Mouse (Mus musculus): ENCODE data around the gene Cd79b. TPM values are rescaled to one million over a fixed set of nuclear protein-coding genes. Genes with fewer than 3 reads are reported as not detected.

Gene Cd79b
- polyA plus RNA-seq, 1 experiment from 2014 or later = 0.85 TPM

- Histone ChIP-seq H3K27ac (ENCODE audit: low read depth, low read length) (peak within 1 kb of the TSS; percentile 88), H3K36me3 (ENCODE audit: control insufficient read depth, insufficient read depth, low read length) (no peaks in the 10 kb centered on the region), H3K4me1 (ENCODE audit: control insufficient read depth, insufficient read depth, low read depth, low read length) (peaks cover 26% of the 10 kb centered on the region), H3K4me3 (ENCODE audit: low read length) (peak within 1 kb of the TSS; percentile 95), H3K9ac (ENCODE audit: low read depth, low read length) (peak within 1 kb of the TSS; percentile 95), H3K9me3 (ENCODE audit: control insufficient read depth, low read length) (no peaks in the 10 kb centered on the region), H3K4me2 (ENCODE audit: low read length) (peak within 1 kb of the TSS; percentile 85), H3K27me3 (replicated peaks; ENCODE audit: control insufficient read depth, insufficient read depth, low read length) (no peaks in the 10 kb centered on the region)
- peak; percentile 94 for ATAC-seq
- under 1% methylated on average over 67 of the region's 72 CpGs for WGBS
Observed at GRCm38 (mm10) chr11:106272644-106273310, 41.8 kb downstream of the Cd79b start, which contains the start of gene Smarcd2. Smarcd2 (minus strand) TSS chr11:106272972.

GRCm38 (mm10) chr11:106271794-106272643 lies 42.5 kb downstream of the Cd79b start:
- Histone ChIP-seq H3K4me3 (ENCODE audit: low read length) (peak overlapping the region; percentile 95), H3K27me3 (replicated peaks; ENCODE audit: control insufficient read depth, insufficient read depth, low read length) (no peaks in the 10 kb centered on the region), H3K27ac (ENCODE audit: low read depth, low read length) (peak overlapping the region; percentile 88), H3K4me2 (ENCODE audit: low read length) (peak overlapping the region; percentile 85), H3K36me3 (ENCODE audit: control insufficient read depth, insufficient read depth, low read length) (no peaks in the 10 kb centered on the region; the same call in 1 of the 2 replicates), H3K9ac (ENCODE audit: low read depth, low read length) (peak overlapping the region; percentile 95), H3K4me1 (ENCODE audit: control insufficient read depth, insufficient read depth, low read depth, low read length) (peaks cover 28% of the 10 kb centered on the region), H3K9me3 (ENCODE audit: control insufficient read depth, low read length) (no peaks in the 10 kb centered on the region)
- 2% methylated on average over 37 of the region's 41 CpGs for WGBS
- ATAC-seq = peak; percentile 29

- Histone ChIP-seq H3K4me1 (ENCODE audit: control insufficient read depth, insufficient read depth, low read depth, low read length) (peaks cover 25% of the 10 kb centered on the region), H3K27me3 (replicated peaks; ENCODE audit: control insufficient read depth, insufficient read depth, low read length) (no peaks in the 10 kb centered on the region), H3K36me3 (ENCODE audit: control insufficient read depth, insufficient read depth, low read length) (peaks cover 5% of the 10 kb centered on the region), H3K4me2 (ENCODE audit: low read length) (peak overlapping the region; percentile 85), H3K9me3 (ENCODE audit: control insufficient read depth, low read length) (no peaks in the 10 kb centered on the region), H3K9ac (ENCODE audit: low read depth, low read length) (peak overlapping the region; percentile 95), H3K27ac (ENCODE audit: low read depth, low read length) (peak overlapping the region; percentile 41; the same call in 1 of the 2 replicates), H3K4me3 (ENCODE audit: low read length) (peak overlapping the region; percentile 95)
- WGBS = 43% methylated on average over 5 of the region's 5 CpGs
- ATAC-seq = no peak
Observed at GRCm38 (mm10) chr11:106271131-106271793, 43.3 kb downstream of the Cd79b start.

- peak overlapping the region; percentile 76 for H3K27ac ChIP-seq (ENCODE audit: low read depth, low read length)
- 33% methylated on average over 3 of the region's 3 CpGs for WGBS
- peak overlapping the region; percentile 31; the same call in 1 of the 2 replicates for H3K4me2 ChIP-seq (ENCODE audit: low read length)
- no peaks in the 10 kb centered on the region for H3K27me3 ChIP-seq (replicated peaks; ENCODE audit: control insufficient read depth, insufficient read depth, low read length)
- ATAC-seq = no peak
- H3K9ac ChIP-seq (ENCODE audit: low read depth, low read length) = peak overlapping the region; percentile 41
- H3K36me3 ChIP-seq (ENCODE audit: control insufficient read depth, insufficient read depth, low read length) = peaks cover 27% of the 10 kb centered on the region
- no peaks in the 10 kb centered on the region for H3K9me3 ChIP-seq (ENCODE audit: control insufficient read depth, low read length)
- H3K4me3 ChIP-seq (ENCODE audit: low read length) = no peak overlapping the region
- H3K4me1 ChIP-seq (ENCODE audit: control insufficient read depth, insufficient read depth, low read depth, low read length) = peaks cover 23% of the 10 kb centered on the region
Observed at GRCm38 (mm10) chr11:106269060-106269431, 45.5 kb downstream of the Cd79b start.

- H3K4me3 ChIP-seq (ENCODE audit: low read length) = no peak overlapping the region
- WGBS = 36% methylated on average over 8 of the region's 8 CpGs
- peaks cover 23% of the 10 kb centered on the region for H3K4me1 ChIP-seq (ENCODE audit: control insufficient read depth, insufficient read depth, low read depth, low read length)
- peak overlapping the region; percentile 76 for H3K27ac ChIP-seq (ENCODE audit: low read depth, low read length)
- no peaks in the 10 kb centered on the region for H3K27me3 ChIP-seq (replicated peaks; ENCODE audit: control insufficient read depth, insufficient read depth, low read length)
- ATAC-seq = no peak
- H3K4me2 ChIP-seq (ENCODE audit: low read length) = peak overlapping the region; percentile 31; the same call in 1 of the 2 replicates
- H3K9me3 ChIP-seq (ENCODE audit: control insufficient read depth, low read length) = no peaks in the 10 kb centered on the region
- peak overlapping the region; percentile 41 for H3K9ac ChIP-seq (ENCODE audit: low read depth, low read length)
- peaks cover 32% of the 10 kb centered on the region for H3K36me3 ChIP-seq (ENCODE audit: control insufficient read depth, insufficient read depth, low read length)
Observed at GRCm38 (mm10) chr11:106268326-106269059, 46.1 kb downstream of the Cd79b start.

GRCm38 (mm10) chr11:106267871-106268270 lies 46.7 kb downstream of the Cd79b start:
- Histone ChIP-seq H3K36me3 (ENCODE audit: control insufficient read depth, insufficient read depth, low read length) (peaks cover 38% of the 10 kb centered on the region), H3K4me1 (ENCODE audit: control insufficient read depth, insufficient read depth, low read depth, low read length) (peaks cover 23% of the 10 kb centered on the region), H3K4me3 (ENCODE audit: low read length) (no peak overlapping the region), H3K9ac (ENCODE audit: low read depth, low read length) (no peak overlapping the region), H3K9me3 (ENCODE audit: control insufficient read depth, low read length) (no peaks in the 10 kb centered on the region), H3K27ac (ENCODE audit: low read depth, low read length) (peak overlapping the region; percentile 76), H3K4me2 (ENCODE audit: low read length) (no peak overlapping the region; the same call in 1 of the 2 replicates), H3K27me3 (replicated peaks; ENCODE audit: control insufficient read depth, insufficient read depth, low read length) (no peaks in the 10 kb centered on the region)
- no peak for ATAC-seq
- WGBS = 58% methylated on average over 5 of the region's 5 CpGs

- H3K4me1 ChIP-seq (ENCODE audit: control insufficient read depth, insufficient read depth, low read depth, low read length) = peaks cover 23% of the 10 kb centered on the region
- H3K27ac ChIP-seq (ENCODE audit: low read depth, low read length) = peak overlapping the region; percentile 35; the same call in 1 of the 2 replicates
- peaks cover 43% of the 10 kb centered on the region for H3K36me3 ChIP-seq (ENCODE audit: control insufficient read depth, insufficient read depth, low read length)
- 0 out of 2 replicates have a peak overlapping the region, but pooled peaks have one; percentile 2 for H3K4me3 ChIP-seq (ENCODE audit: low read length)
- H3K9me3 ChIP-seq (ENCODE audit: control insufficient read depth, low read length) = no peaks in the 10 kb centered on the region
- 61% methylated on average over 15 of the region's 15 CpGs for WGBS
- ATAC-seq = no peak
- peak overlapping the region; percentile 17 for H3K4me2 ChIP-seq (ENCODE audit: low read length)
- H3K27me3 ChIP-seq (replicated peaks; ENCODE audit: control insufficient read depth, insufficient read depth, low read length) = no peaks in the 10 kb centered on the region
- no peak overlapping the region for H3K9ac ChIP-seq (ENCODE audit: low read depth, low read length)
Observed at GRCm38 (mm10) chr11:106267311-106267852, 47.2 kb downstream of the Cd79b start.

GRCm38 (mm10) chr11:106266431-106266830 lies 48.1 kb downstream of the Cd79b start:
- Histone ChIP-seq H3K4me2 (ENCODE audit: low read length) (no peak overlapping the region), H3K27ac (ENCODE audit: low read depth, low read length) (no peak overlapping the region), H3K9me3 (ENCODE audit: control insufficient read depth, low read length) (no peaks in the 10 kb centered on the region), H3K27me3 (replicated peaks; ENCODE audit: control insufficient read depth, insufficient read depth, low read length) (no peaks in the 10 kb centered on the region), H3K4me3 (ENCODE audit: low read length) (no peak overlapping the region), H3K36me3 (ENCODE audit: control insufficient read depth, insufficient read depth, low read length) (peaks cover 47% of the 10 kb centered on the region), H3K4me1 (ENCODE audit: control insufficient read depth, insufficient read depth, low read depth, low read length) (peaks cover 20% of the 10 kb centered on the region), H3K9ac (ENCODE audit: low read depth, low read length) (no peak overlapping the region)
- no peak for ATAC-seq
- WGBS = 92% methylated on average over 10 of the region's 10 CpGs

All from hindbrain, embryonic 16.5 days (tissue).